Mouse (Mus musculus): ENCODE measurements around the gene Cyp27a1. TPM values are rescaled to one million over a fixed set of nuclear protein-coding genes. Genes with fewer than 3 reads are reported as not detected.
A peak's percentile ranks its signal among the peaks of the same experiment; 100 is the strongest.

Cyp27a1 gene
- polyA plus RNA-seq, 1 experiment from 2014 or later = 10.8 TPM

- WGBS = 12% methylated on average over 13 of the region's 13 CpGs
- peaks cover 68% of the 10 kb centered on the region for H3K27me3 ChIP-seq (ENCODE audit: insufficient read depth, low read length)
- ATAC-seq (replicated peaks; ENCODE audit: low FRiP score, low read depth) (no peak), DNase-seq (ENCODE audit: low spot score) (no peak)
- no peak overlapping the region for H3K9ac ChIP-seq (ENCODE audit: low read depth, low read length)
- no peak overlapping the region for H3K27ac ChIP-seq
- H3K36me3 ChIP-seq (ENCODE audit: insufficient read depth, low read length) = no peaks in the 10 kb centered on the region
- peak overlapping the region; percentile 77 for H3K4me2 ChIP-seq (ENCODE audit: low read length)
- no peaks in the 10 kb centered on the region; the same call in 1 of the 2 replicates for H3K9me3 ChIP-seq (replicated peaks; ENCODE audit: low read length)
- peaks cover 9% of the 10 kb centered on the region; the same call in 1 of the 2 replicates for H3K4me1 ChIP-seq (replicated peaks; ENCODE audit: insufficient read depth, low read length)
- TF ChIP-seq CTCF (IDR thresholded peaks at IDR 0.05; ENCODE audit: low read depth) = no peak
- peak overlapping the region; percentile 44 for H3K4me3 ChIP-seq (replicated peaks; ENCODE audit: low read depth, low read length)
Observed at GRCm38 (mm10) chr1:74783554-74783953, 70.2 kb downstream of the Cyp27a1 start.

DNA sequence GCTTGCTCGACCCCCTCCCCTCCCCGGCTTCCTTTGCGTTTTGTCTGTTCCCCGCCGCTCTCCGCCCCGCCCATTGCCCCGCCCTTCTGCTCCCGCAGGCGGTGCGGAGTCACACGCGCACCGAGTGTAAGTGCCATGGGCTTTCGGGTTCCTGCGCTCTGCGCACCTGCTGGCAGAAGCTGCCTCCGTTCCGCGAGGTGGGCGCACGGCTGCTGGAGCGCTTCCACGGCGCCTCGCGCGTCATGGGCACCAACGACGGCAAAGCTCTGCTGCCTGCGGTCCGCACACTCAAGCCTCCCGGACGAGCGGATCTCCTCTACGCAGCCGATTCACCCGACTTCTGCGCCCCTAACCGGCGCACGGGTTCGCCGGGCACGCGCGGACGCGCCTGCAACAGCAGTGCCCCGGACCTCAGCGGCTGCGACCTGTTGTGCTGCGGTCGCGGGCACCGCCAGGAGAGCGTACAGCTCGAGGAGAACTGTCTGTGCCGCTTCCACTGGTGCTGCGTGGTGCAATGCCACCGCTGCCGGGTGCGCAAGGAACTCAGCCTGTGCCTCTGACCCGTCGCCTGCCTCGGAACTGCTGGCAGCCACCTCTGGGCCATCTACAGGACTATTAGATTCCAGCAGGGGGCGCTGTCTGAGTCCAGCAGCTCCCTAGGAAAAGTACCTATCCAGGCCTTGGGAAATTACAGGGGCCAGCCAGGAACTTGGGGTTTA, 70.8 kb downstream of the Cyp27a1 start:
- H3K27ac ChIP-seq = no peak overlapping the region
- H3K27me3 ChIP-seq (ENCODE audit: insufficient read depth, low read length) = peaks cover 73% of the 10 kb centered on the region
- ATAC-seq (replicated peaks; ENCODE audit: low FRiP score, low read depth) = no peak; the same call in 1 of the 2 replicates
- peaks cover 9% of the 10 kb centered on the region; the same call in 1 of the 2 replicates for H3K4me1 ChIP-seq (replicated peaks; ENCODE audit: insufficient read depth, low read length)
- no peaks in the 10 kb centered on the region for H3K36me3 ChIP-seq (ENCODE audit: insufficient read depth, low read length)
- peak overlapping the region; percentile 77 for H3K4me2 ChIP-seq (ENCODE audit: low read length)
- no peak overlapping the region for H3K9ac ChIP-seq (ENCODE audit: low read depth, low read length)
- peak overlapping the region; percentile 44 for H3K4me3 ChIP-seq (replicated peaks; ENCODE audit: low read depth, low read length)
- peak; percentile 78 for DNase-seq (ENCODE audit: low spot score)
- no peaks in the 10 kb centered on the region; the same call in 1 of the 2 replicates for H3K9me3 ChIP-seq (replicated peaks; ENCODE audit: low read length)
- 1% methylated on average over 67 of the region's 67 CpGs for WGBS
- TF ChIP-seq CTCF (IDR thresholded peaks at IDR 0.05; ENCODE audit: low read depth) = peak; percentile 65

Other genes starting within 250 kb of the Cyp27a1 start
- gene Cnot9, start 207.5 kb upstream of the Cyp27a1 start, polyA plus RNA-seq (2015; fragmentation: Nextera tagmentation; extraction: Ambion mirVana) = 49.8 and 51.6 TPM in 2 replicates
- gene Plcd4, start 170.7 kb upstream of the Cyp27a1 start, polyA plus RNA-seq (2015; fragmentation: Nextera tagmentation; extraction: Ambion mirVana) = 1.0 and 1.1 TPM in 2 replicates
- 17.4 and 20.2 TPM in 2 replicates for gene Usp37, start 169.3 kb upstream of the Cyp27a1 start, polyA plus RNA-seq (2015; fragmentation: Nextera tagmentation; extraction: Ambion mirVana)
- gene Zfp142, start 125.3 kb upstream of the Cyp27a1 start, polyA plus RNA-seq (2015; fragmentation: Nextera tagmentation; extraction: Ambion mirVana) = 3.6 and 3.9 TPM in 2 replicates
- gene Bcs1l, start 125.3 kb upstream of the Cyp27a1 start, polyA plus RNA-seq (2015; fragmentation: Nextera tagmentation; extraction: Ambion mirVana) = 13.3 and 14.5 TPM in 2 replicates
- gene Rnf25, start 112.2 kb upstream of the Cyp27a1 start, polyA plus RNA-seq (2015; fragmentation: Nextera tagmentation; extraction: Ambion mirVana) = 30.4 and 30.5 TPM in 2 replicates
- 4.8 and 5.0 TPM in 2 replicates for gene Stk36, start 112.1 kb upstream of the Cyp27a1 start, polyA plus RNA-seq (2015; fragmentation: Nextera tagmentation; extraction: Ambion mirVana)
- 6.9 and 7.1 TPM in 2 replicates for gene Ttll4, start 51.8 kb upstream of the Cyp27a1 start, polyA plus RNA-seq (2015; fragmentation: Nextera tagmentation; extraction: Ambion mirVana)
- 0.07 and 0.27 TPM in 2 replicates for gene Prkag3, start 35.6 kb downstream of the Cyp27a1 start, polyA plus RNA-seq (2015; fragmentation: Nextera tagmentation; extraction: Ambion mirVana)
- 1.9 and 2.2 TPM in 2 replicates for gene Wnt6, start 58.3 kb downstream of the Cyp27a1 start, polyA plus RNA-seq (2015; fragmentation: Nextera tagmentation; extraction: Ambion mirVana)
- 0.91 and 1.0 TPM in 2 replicates for gene Wnt10a, start 77.9 kb downstream of the Cyp27a1 start, polyA plus RNA-seq (2015; fragmentation: Nextera tagmentation; extraction: Ambion mirVana)
- gene Cdk5r2, start 141.4 kb downstream of the Cyp27a1 start, polyA plus RNA-seq (2015; fragmentation: Nextera tagmentation; extraction: Ambion mirVana) = not detected in 2 replicates
- 0.14 and 0.20 TPM in 2 replicates for gene Fev, start 171.8 kb downstream of the Cyp27a1 start, polyA plus RNA-seq (2015; fragmentation: Nextera tagmentation; extraction: Ambion mirVana)
- not detected in 2 replicates for gene Cryba2, start 179.6 kb downstream of the Cyp27a1 start, polyA plus RNA-seq (2015; fragmentation: Nextera tagmentation; extraction: Ambion mirVana)
- gene Cfap65, start 222.0 kb downstream of the Cyp27a1 start, polyA plus RNA-seq (2015; fragmentation: Nextera tagmentation; extraction: Ambion mirVana) = 0.08 TPM in 2 replicates
- gene Ihh, start 238.1 kb downstream of the Cyp27a1 start, polyA plus RNA-seq (2015; fragmentation: Nextera tagmentation; extraction: Ambion mirVana) = 6.3 and 6.9 TPM in 2 replicates

Measured in kidney, postnatal 0 days (tissue).